Mouse (Mus musculus): Measurements from ENCODE around the gene Myo3b. TPM values are rescaled to one million over a fixed set of nuclear protein-coding genes. Genes with fewer than 3 reads are reported as not detected.

The Myo3b gene
- polyA plus RNA-seq, 1 experiment from 2014 or later: 0.39 TPM

DNA sequence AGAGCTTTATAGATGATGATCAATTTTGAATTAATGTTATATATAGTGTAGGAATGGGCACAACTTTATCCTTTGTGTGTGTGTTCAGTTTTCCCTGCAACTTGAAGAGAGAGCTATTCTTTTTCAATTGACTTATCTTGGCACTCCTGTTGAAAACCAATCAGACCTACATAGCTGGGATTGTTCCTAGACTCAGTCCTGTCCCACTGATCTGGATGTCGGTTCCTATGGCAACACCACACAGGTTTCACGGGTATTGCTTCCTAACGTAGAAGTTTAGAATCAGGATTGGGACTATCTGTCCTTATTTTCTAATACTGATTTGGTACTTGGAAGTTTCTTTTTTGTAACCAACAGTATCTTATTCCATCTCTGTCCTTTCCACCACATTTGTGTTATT, 127.3 kb downstream of the Myo3b start:
- no peak overlapping the region for H3K27ac ChIP-seq (ENCODE audit: low read length)
- no peaks in the 10 kb centered on the region for H3K36me3 ChIP-seq (ENCODE audit: control insufficient read depth, insufficient read depth)
- no peaks in the 10 kb centered on the region for H3K27me3 ChIP-seq (ENCODE audit: control insufficient read depth, insufficient read depth, low read length)
- H3K4me1 ChIP-seq (ENCODE audit: control insufficient read depth, insufficient read depth, low read length): no peaks in the 10 kb centered on the region
- ATAC-seq (replicated peaks; ENCODE audit: extremely low read depth, insufficient read depth, low FRiP score): no peak
- H3K9ac ChIP-seq (ENCODE audit: low read length): no peak overlapping the region
- no peak overlapping the region for H3K4me3 ChIP-seq (ENCODE audit: low read length)
- 50% methylated on average over 3 of the region's 3 CpGs for whole genome bisulfite sequencing
- H3K9me3 ChIP-seq (replicated peaks; ENCODE audit: control insufficient read depth, low read length): no peaks in the 10 kb centered on the region
- H3K4me2 ChIP-seq (ENCODE audit: low read depth, low read length): no peak overlapping the region

DNA sequence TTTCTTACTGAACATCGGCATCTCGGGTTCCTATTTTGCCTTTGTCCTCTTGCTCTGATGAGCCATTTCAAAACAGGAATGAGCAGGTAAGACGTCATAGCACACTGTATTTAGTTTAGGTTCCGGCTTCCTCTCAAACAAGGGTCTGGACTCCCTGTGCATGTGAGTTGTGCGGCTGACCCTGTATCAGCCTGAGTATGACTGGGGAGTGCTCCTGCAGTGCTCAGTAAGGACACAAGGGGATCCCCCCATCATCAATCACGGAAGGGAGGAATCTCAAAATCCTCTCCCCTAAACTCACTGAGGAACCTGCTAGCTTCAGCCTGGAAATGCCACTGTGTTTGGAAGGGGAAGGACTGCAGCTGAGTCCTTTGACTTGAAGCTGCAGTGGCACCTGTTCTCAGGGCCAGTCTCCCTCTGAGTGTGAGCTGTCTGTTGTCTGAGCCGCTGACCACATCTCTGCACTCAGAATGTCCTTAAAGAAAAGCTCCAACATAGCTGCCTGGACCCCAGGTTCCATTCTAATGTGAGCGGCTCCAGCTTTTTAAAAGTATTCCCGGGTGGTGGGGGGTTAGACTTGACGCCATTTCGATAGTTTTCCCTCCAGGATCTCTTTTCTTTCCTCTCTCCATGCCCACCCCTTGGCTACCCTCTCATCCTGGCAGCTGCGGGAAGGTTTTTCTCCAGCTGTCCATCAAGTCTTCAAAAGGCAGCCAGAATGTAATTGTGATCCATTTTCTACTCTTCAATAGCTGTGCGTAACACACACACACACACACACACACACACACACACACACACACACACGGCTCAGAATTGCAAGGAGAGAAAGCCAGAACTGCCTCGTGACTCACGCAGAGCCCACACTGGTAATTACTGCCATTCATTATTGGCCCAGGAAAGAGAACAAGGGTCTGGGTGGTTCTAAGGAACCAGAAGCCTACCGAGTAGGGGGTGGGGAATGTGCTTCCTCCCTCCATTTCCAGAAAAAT, 129.3 kb downstream of the Myo3b start:
- no peaks in the 10 kb centered on the region for H3K4me1 ChIP-seq (ENCODE audit: control insufficient read depth, insufficient read depth, low read length)
- H3K27me3 ChIP-seq (ENCODE audit: control insufficient read depth, insufficient read depth, low read length): no peaks in the 10 kb centered on the region
- no peak overlapping the region for H3K4me3 ChIP-seq (ENCODE audit: low read length)
- H3K27ac ChIP-seq (ENCODE audit: low read length): no peak overlapping the region
- H3K36me3 ChIP-seq (ENCODE audit: control insufficient read depth, insufficient read depth): no peaks in the 10 kb centered on the region
- ATAC-seq (replicated peaks; ENCODE audit: extremely low read depth, insufficient read depth, low FRiP score): no peak
- 69% methylated on average over 17 of the region's 17 CpGs for WGBS
- H3K9me3 ChIP-seq (replicated peaks; ENCODE audit: control insufficient read depth, low read length): no peaks in the 10 kb centered on the region
- H3K4me2 ChIP-seq (ENCODE audit: low read depth, low read length): no peak overlapping the region
- no peak overlapping the region for H3K9ac ChIP-seq (ENCODE audit: low read length)

DNA sequence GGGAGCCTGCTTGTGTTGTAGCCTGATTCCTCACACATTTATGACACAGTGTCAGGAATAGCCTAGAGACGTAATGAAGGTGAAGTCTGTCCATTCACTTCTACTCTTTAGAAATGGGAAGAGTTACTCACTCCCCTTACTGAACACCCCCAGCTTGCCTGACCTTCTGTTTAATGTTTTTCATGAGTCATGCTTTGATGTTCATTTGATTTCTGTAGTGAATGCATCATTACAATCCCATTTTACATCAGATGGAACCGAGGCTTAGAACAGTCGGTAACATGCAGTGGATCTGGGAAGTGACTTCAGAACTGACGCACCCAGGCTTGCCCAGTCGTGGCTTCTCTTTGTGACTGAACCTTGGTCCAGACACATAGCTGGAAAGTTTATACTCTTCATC, 131.5 kb downstream of the Myo3b start:
- Histone ChIP-seq H3K27ac (ENCODE audit: low read length) (no peak overlapping the region), H3K9me3 (replicated peaks; ENCODE audit: control insufficient read depth, low read length) (no peaks in the 10 kb centered on the region), H3K4me3 (ENCODE audit: low read length) (no peak overlapping the region), H3K36me3 (ENCODE audit: control insufficient read depth, insufficient read depth) (no peaks in the 10 kb centered on the region), H3K27me3 (ENCODE audit: control insufficient read depth, insufficient read depth, low read length) (no peaks in the 10 kb centered on the region), H3K4me2 (ENCODE audit: low read depth, low read length) (no peak overlapping the region), H3K9ac (ENCODE audit: low read length) (no peak overlapping the region), H3K4me1 (ENCODE audit: control insufficient read depth, insufficient read depth, low read length) (no peaks in the 10 kb centered on the region)
- whole genome bisulfite sequencing: 85% methylated on average over 5 of the region's 5 CpGs
- ATAC-seq (replicated peaks; ENCODE audit: extremely low read depth, insufficient read depth, low FRiP score): no peak

DNA sequence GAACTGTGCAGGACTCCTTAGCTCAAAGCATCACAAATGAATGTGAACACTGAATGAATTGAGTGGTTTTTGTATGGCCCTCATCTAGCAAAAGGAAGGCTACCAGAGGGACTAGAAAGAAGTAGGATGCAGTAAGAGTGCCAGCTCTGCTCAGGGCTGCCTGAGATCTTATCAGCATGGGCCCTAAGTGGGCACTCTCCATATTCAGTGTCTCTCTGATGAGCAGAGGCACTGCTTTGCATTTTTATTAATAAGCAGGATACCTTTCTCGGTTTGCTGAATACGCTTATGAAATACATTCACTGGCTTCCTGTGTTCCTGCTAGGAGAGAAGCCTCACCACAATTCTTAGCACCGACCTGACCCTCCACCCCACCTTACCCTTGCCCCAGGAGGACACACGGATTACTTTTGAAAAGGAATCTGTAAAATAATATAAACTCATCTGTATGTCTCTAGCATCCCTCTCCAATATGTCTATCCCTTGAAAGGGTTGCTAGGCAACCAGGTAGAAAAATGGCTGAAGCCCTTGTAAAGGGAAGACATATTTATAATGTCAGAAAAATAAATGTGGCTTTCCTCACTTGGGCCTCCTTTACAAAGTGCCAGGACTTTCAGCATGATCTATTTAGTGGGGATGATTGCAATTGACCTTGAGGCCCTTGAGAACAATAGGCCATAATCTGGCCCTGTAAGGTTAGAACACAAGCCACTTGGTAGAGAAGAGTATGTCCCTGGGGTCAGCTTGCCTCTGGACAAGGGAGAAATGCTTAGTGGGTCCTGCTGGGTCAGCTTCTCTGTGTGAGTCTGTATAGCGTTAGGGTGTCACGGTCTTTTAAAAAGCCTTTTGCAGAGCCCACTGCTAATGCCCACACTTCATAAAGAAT, 138.1 kb downstream of the Myo3b start:
- no peak for ATAC-seq (replicated peaks; ENCODE audit: extremely low read depth, insufficient read depth, low FRiP score)
- WGBS: 78% methylated on average over 6 of the region's 6 CpGs
- no peak overlapping the region for H3K9ac ChIP-seq (ENCODE audit: low read length)

DNA sequence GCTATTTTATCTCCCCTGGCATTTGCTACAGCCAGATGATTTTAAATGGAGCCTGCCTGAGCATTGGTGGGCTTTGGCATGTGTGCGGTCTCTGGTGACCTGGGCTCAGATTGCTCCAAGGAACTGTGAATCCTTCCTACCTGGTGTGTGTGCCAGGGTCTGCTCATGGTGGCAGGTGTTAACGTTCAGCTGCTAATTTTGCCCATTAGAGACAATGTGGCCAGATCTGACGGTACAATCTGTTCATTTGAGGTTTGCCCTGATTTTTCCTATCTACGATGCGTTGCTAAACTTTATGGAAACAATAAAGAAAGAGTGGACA, 138.7 kb downstream of the Myo3b start:
- H3K27me3 ChIP-seq (ENCODE audit: control insufficient read depth, insufficient read depth, low read length): no peaks in the 10 kb centered on the region
- no peak overlapping the region for H3K4me2 ChIP-seq (ENCODE audit: low read depth, low read length)
- no peak overlapping the region for H3K27ac ChIP-seq (ENCODE audit: low read length)
- H3K36me3 ChIP-seq (ENCODE audit: control insufficient read depth, insufficient read depth): no peaks in the 10 kb centered on the region
- H3K9me3 ChIP-seq (replicated peaks; ENCODE audit: control insufficient read depth, low read length): no peaks in the 10 kb centered on the region
- H3K9ac ChIP-seq (ENCODE audit: low read length): no peak overlapping the region
- no peak overlapping the region for H3K4me3 ChIP-seq (ENCODE audit: low read length)
- 83% methylated on average over 5 of the region's 5 CpGs for WGBS
- no peak for ATAC-seq (replicated peaks; ENCODE audit: extremely low read depth, insufficient read depth, low FRiP score)
- no peaks in the 10 kb centered on the region for H3K4me1 ChIP-seq (ENCODE audit: control insufficient read depth, insufficient read depth, low read length)

More for the DNA sequence above, 138.1 kb downstream of the Myo3b start:
- no peak overlapping the region for H3K4me2 ChIP-seq (ENCODE audit: low read depth, low read length)
- no peaks in the 10 kb centered on the region for H3K27me3 ChIP-seq (ENCODE audit: control insufficient read depth, insufficient read depth, low read length)
- H3K27ac ChIP-seq (ENCODE audit: low read length): no peak overlapping the region
- no peaks in the 10 kb centered on the region for H3K36me3 ChIP-seq (ENCODE audit: control insufficient read depth, insufficient read depth)
- H3K4me3 ChIP-seq (ENCODE audit: low read length): no peak overlapping the region
- no peaks in the 10 kb centered on the region for H3K4me1 ChIP-seq (ENCODE audit: control insufficient read depth, insufficient read depth, low read length)
- H3K9me3 ChIP-seq (replicated peaks; ENCODE audit: control insufficient read depth, low read length): no peaks in the 10 kb centered on the region

DNA sequence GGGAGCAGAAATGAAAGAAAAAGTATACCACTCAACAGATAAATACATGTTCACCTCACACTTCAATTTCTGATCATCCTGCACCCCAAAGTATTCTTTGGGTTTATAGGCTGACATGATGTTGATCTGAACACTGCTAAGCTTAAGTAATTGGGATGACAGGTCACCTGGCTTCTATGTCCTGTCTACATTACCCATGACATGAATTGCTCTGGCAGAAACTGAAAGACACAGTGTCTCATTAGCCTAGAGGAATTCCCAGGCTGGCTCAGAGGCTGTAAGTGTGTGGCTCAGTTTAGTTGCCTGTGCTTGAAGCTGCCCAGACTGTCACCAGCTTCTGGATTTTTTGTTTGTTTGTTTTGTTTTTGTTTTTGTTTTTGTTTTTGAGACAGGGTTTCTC, 139.3 kb downstream of the Myo3b start:
- Histone ChIP-seq H3K36me3 (ENCODE audit: control insufficient read depth, insufficient read depth) (no peaks in the 10 kb centered on the region), H3K9ac (ENCODE audit: low read length) (no peak overlapping the region), H3K4me3 (ENCODE audit: low read length) (no peak overlapping the region), H3K27ac (ENCODE audit: low read length) (no peak overlapping the region), H3K9me3 (replicated peaks; ENCODE audit: control insufficient read depth, low read length) (no peaks in the 10 kb centered on the region), H3K4me2 (ENCODE audit: low read depth, low read length) (no peak overlapping the region), H3K4me1 (ENCODE audit: control insufficient read depth, insufficient read depth, low read length) (no peaks in the 10 kb centered on the region), H3K27me3 (ENCODE audit: control insufficient read depth, insufficient read depth, low read length) (no peaks in the 10 kb centered on the region)
- no peak for ATAC-seq (replicated peaks; ENCODE audit: extremely low read depth, insufficient read depth, low FRiP score)

DNA sequence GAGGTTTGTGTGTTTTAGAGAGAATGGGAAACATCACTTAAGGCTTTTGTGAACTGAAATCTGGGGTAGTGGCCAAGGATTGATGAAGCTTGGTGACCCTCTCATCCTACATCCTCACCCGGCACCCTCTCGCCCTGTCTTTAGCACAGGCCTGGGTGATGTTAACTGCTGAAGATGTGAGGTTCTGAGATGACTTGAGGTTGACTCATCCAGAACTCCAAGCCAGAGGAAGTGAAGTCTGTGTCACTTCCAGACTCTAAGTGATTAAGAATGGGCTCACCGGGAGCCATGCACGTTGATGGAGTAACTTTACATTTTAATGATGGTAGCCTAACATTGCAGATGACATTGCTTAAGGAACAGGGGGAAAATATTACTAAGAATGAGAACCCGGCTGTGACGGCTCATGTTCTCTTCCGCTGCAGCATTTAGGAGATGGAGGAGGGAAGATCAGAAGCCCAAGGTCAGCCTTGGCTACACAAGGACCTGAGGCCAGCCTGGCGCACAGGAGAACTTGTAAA, 143.3 kb downstream of the Myo3b start:
- no peak overlapping the region for H3K4me3 ChIP-seq (ENCODE audit: low read length)
- no peak overlapping the region for H3K9ac ChIP-seq (ENCODE audit: low read length)
- no peaks in the 10 kb centered on the region for H3K9me3 ChIP-seq (replicated peaks; ENCODE audit: control insufficient read depth, low read length)
- WGBS: 92% methylated on average over 8 of the region's 8 CpGs
- H3K27me3 ChIP-seq (ENCODE audit: control insufficient read depth, insufficient read depth, low read length): no peaks in the 10 kb centered on the region
- H3K4me1 ChIP-seq (ENCODE audit: control insufficient read depth, insufficient read depth, low read length): no peaks in the 10 kb centered on the region
- no peaks in the 10 kb centered on the region for H3K36me3 ChIP-seq (ENCODE audit: control insufficient read depth, insufficient read depth)
- H3K4me2 ChIP-seq (ENCODE audit: low read depth, low read length): no peak overlapping the region
- no peak overlapping the region for H3K27ac ChIP-seq (ENCODE audit: low read length)
- no peak for ATAC-seq (replicated peaks; ENCODE audit: extremely low read depth, insufficient read depth, low FRiP score)

DNA sequence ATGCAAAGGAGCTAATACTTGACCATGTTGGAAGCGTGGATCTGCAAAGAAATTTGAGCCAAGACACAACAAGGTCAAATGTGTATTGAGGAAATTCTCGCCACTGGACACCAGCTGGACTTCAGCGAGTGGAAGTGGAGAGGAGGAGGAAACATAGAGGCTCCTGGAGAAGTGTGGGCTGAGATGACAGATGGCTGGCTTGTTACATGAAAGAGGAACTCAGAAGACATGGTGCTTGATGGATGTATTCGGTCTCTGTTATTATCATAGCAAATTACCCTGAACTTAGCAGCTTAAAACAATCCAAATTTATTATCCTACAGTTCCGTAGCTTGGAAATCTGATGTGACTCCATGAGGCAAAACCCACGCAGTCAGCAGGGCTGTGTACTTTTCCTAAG, 148.1 kb downstream of the Myo3b start:
- H3K27ac ChIP-seq (ENCODE audit: low read length): no peak overlapping the region
- H3K36me3 ChIP-seq (ENCODE audit: control insufficient read depth, insufficient read depth): no peaks in the 10 kb centered on the region
- H3K4me2 ChIP-seq (ENCODE audit: low read depth, low read length): no peak overlapping the region
- no peak overlapping the region for H3K9ac ChIP-seq (ENCODE audit: low read length)
- H3K27me3 ChIP-seq (ENCODE audit: control insufficient read depth, insufficient read depth, low read length): no peaks in the 10 kb centered on the region
- 77% methylated on average over 6 of the region's 6 CpGs for WGBS
- H3K4me3 ChIP-seq (ENCODE audit: low read length): no peak overlapping the region
- no peaks in the 10 kb centered on the region for H3K4me1 ChIP-seq (ENCODE audit: control insufficient read depth, insufficient read depth, low read length)
- no peaks in the 10 kb centered on the region for H3K9me3 ChIP-seq (replicated peaks; ENCODE audit: control insufficient read depth, low read length)
- no peak for ATAC-seq (replicated peaks; ENCODE audit: extremely low read depth, insufficient read depth, low FRiP score)

Measured in heart, embryonic 16.5 days (tissue).